Mouse (Mus musculus): ENCODE results near the gene Otud7b. TPM values are rescaled to one million over a fixed set of nuclear protein-coding genes. Genes with fewer than 3 reads are reported as not detected.

Otud7b gene
- polyA plus RNA-seq, 1 experiment from 2014 or later = 26.1 TPM

- Histone ChIP-seq H3K4me1 (peaks cover 18% of the 10 kb centered on the region), H3K9ac (peak overlapping the region; percentile 86), H3K4me2 (replicated peaks) (peak overlapping the region; percentile 85), H3K27ac (replicated peaks) (peak overlapping the region; percentile 94; the same call in 1 of the 2 replicates), H3K9me3 (replicated peaks) (no peaks in the 10 kb centered on the region), H3K4me3 (replicated peaks) (peak overlapping the region; percentile 73), H3K36me3 (no peaks in the 10 kb centered on the region), H3K27me3 (no peaks in the 10 kb centered on the region)
- WGBS = 4% methylated on average over 10 of the region's 10 CpGs
- no peak for ATAC-seq (ENCODE audit: insufficient number of reproducible peaks, low FRiP score, low TSS enrichment, low read depth)
Observed at GRCm38 (mm10) chr3:96105232-96105747, 963 bp downstream of the Otud7b start.

- no peak overlapping the region for H3K4me3 ChIP-seq (replicated peaks)
- no peaks in the 10 kb centered on the region for H3K27me3 ChIP-seq
- H3K36me3 ChIP-seq = no peaks in the 10 kb centered on the region
- peaks cover 18% of the 10 kb centered on the region for H3K4me1 ChIP-seq
- no peak overlapping the region for H3K9ac ChIP-seq
- H3K27ac ChIP-seq (replicated peaks) = no peak overlapping the region
- no peak overlapping the region for H3K4me2 ChIP-seq (replicated peaks)
- no peaks in the 10 kb centered on the region for H3K9me3 ChIP-seq (replicated peaks)
- WGBS = 82% methylated on average over 4 of the region's 4 CpGs
- no peak for ATAC-seq (ENCODE audit: insufficient number of reproducible peaks, low FRiP score, low TSS enrichment, low read depth)
Observed at GRCm38 (mm10) chr3:96106151-96106550, 1.8 kb downstream of the Otud7b start.

- Histone ChIP-seq H3K9me3 (replicated peaks) (no peaks in the 10 kb centered on the region), H3K4me1 (peaks cover 10% of the 10 kb centered on the region), H3K36me3 (no peaks in the 10 kb centered on the region), H3K9ac (no peak overlapping the region), H3K27me3 (no peaks in the 10 kb centered on the region), H3K4me2 (replicated peaks) (no peak overlapping the region), H3K4me3 (replicated peaks) (no peak overlapping the region), H3K27ac (replicated peaks) (no peak overlapping the region)
- WGBS = 67% methylated on average over 3 of the region's 3 CpGs
- ATAC-seq (ENCODE audit: insufficient number of reproducible peaks, low FRiP score, low TSS enrichment, low read depth) = no peak
Observed at GRCm38 (mm10) chr3:96108315-96108714, 4.0 kb downstream of the Otud7b start.

- Histone ChIP-seq H3K27ac (replicated peaks) (no peak overlapping the region), H3K4me2 (replicated peaks) (no peak overlapping the region), H3K4me3 (replicated peaks) (no peak overlapping the region), H3K4me1 (no peaks in the 10 kb centered on the region), H3K27me3 (no peaks in the 10 kb centered on the region), H3K9me3 (replicated peaks) (no peaks in the 10 kb centered on the region), H3K36me3 (no peaks in the 10 kb centered on the region), H3K9ac (no peak overlapping the region)
- ATAC-seq (ENCODE audit: insufficient number of reproducible peaks, low FRiP score, low TSS enrichment, low read depth) = no peak
- WGBS = 46% methylated on average over 3 of the region's 3 CpGs
Observed at GRCm38 (mm10) chr3:96113251-96113650, 8.9 kb downstream of the Otud7b start.

GRCm38 (mm10) chr3:96118142-96118541 is 13.8 kb downstream of the Otud7b start:
- Histone ChIP-seq H3K27ac (replicated peaks) (no peak overlapping the region), H3K4me1 (no peaks in the 10 kb centered on the region), H3K27me3 (no peaks in the 10 kb centered on the region), H3K9ac (no peak overlapping the region), H3K36me3 (no peaks in the 10 kb centered on the region), H3K4me3 (replicated peaks) (no peak overlapping the region), H3K4me2 (replicated peaks) (no peak overlapping the region), H3K9me3 (replicated peaks) (no peaks in the 10 kb centered on the region)
- WGBS = 56% methylated on average over 2 of the region's 2 CpGs
- ATAC-seq (ENCODE audit: insufficient number of reproducible peaks, low FRiP score, low TSS enrichment, low read depth) = no peak

GRCm38 (mm10) chr3:96118702-96119101 is 14.4 kb downstream of the Otud7b start:
- 86% methylated on average over 2 of the region's 2 CpGs for WGBS
- H3K4me3 ChIP-seq (replicated peaks) = no peak overlapping the region
- H3K9me3 ChIP-seq (replicated peaks) = no peaks in the 10 kb centered on the region
- H3K4me1 ChIP-seq = no peaks in the 10 kb centered on the region
- no peak for ATAC-seq (ENCODE audit: insufficient number of reproducible peaks, low FRiP score, low TSS enrichment, low read depth)
- H3K9ac ChIP-seq = no peak overlapping the region
- no peak overlapping the region for H3K4me2 ChIP-seq (replicated peaks)
- H3K36me3 ChIP-seq = no peaks in the 10 kb centered on the region
- H3K27ac ChIP-seq (replicated peaks) = no peak overlapping the region
- H3K27me3 ChIP-seq = no peaks in the 10 kb centered on the region

- ATAC-seq (ENCODE audit: insufficient number of reproducible peaks, low FRiP score, low TSS enrichment, low read depth) = no peak
- H3K27me3 ChIP-seq = no peaks in the 10 kb centered on the region
Observed at GRCm38 (mm10) chr3:96124235-96124634, 19.9 kb downstream of the Otud7b start.

GRCm38 (mm10) chr3:96128128-96128527 is 23.8 kb downstream of the Otud7b start:
- no peak for ATAC-seq (ENCODE audit: insufficient number of reproducible peaks, low FRiP score, low TSS enrichment, low read depth)
- no peak overlapping the region for H3K9ac ChIP-seq

More at GRCm38 (mm10) chr3:96124235-96124634, 19.9 kb downstream of the Otud7b start:
- no peaks in the 10 kb centered on the region for H3K9me3 ChIP-seq (replicated peaks)
- H3K36me3 ChIP-seq = no peaks in the 10 kb centered on the region
- H3K9ac ChIP-seq = no peak overlapping the region
- no peak overlapping the region for H3K4me3 ChIP-seq (replicated peaks)
- H3K27ac ChIP-seq (replicated peaks) = no peak overlapping the region
- H3K4me2 ChIP-seq (replicated peaks) = no peak overlapping the region
- no peaks in the 10 kb centered on the region for H3K4me1 ChIP-seq
- WGBS = 88% methylated on average over 5 of the region's 5 CpGs

GRCm38 (mm10) chr3:96132478-96132877 is 28.2 kb downstream of the Otud7b start:
- no peak overlapping the region for H3K4me3 ChIP-seq (replicated peaks)
- H3K4me1 ChIP-seq = peaks cover 4% of the 10 kb centered on the region; the same call in 1 of the 2 replicates
- H3K4me2 ChIP-seq (replicated peaks) = no peak overlapping the region
- H3K36me3 ChIP-seq = peaks cover 4% of the 10 kb centered on the region; the same call in 1 of the 2 replicates
- H3K27me3 ChIP-seq = no peaks in the 10 kb centered on the region
- H3K9ac ChIP-seq = no peak overlapping the region
- 63% methylated on average over 3 of the region's 3 CpGs for WGBS
- ATAC-seq (ENCODE audit: insufficient number of reproducible peaks, low FRiP score, low TSS enrichment, low read depth) = no peak
- H3K27ac ChIP-seq (replicated peaks) = 0 out of 2 replicates have a peak overlapping the region, but pooled peaks have one; percentile 28
- H3K9me3 ChIP-seq (replicated peaks) = no peaks in the 10 kb centered on the region

More at GRCm38 (mm10) chr3:96128128-96128527, 23.8 kb downstream of the Otud7b start:
- Histone ChIP-seq H3K27ac (replicated peaks) (no peak overlapping the region), H3K9me3 (replicated peaks) (no peaks in the 10 kb centered on the region), H3K4me1 (peaks cover 4% of the 10 kb centered on the region; the same call in 1 of the 2 replicates), H3K4me2 (replicated peaks) (no peak overlapping the region), H3K36me3 (no peaks in the 10 kb centered on the region), H3K4me3 (replicated peaks) (no peak overlapping the region), H3K27me3 (no peaks in the 10 kb centered on the region)

- no peaks in the 10 kb centered on the region for H3K27me3 ChIP-seq
- 25% methylated on average over 11 of the region's 11 CpGs for WGBS
- no peak for ATAC-seq (ENCODE audit: insufficient number of reproducible peaks, low FRiP score, low TSS enrichment, low read depth)
- H3K27ac ChIP-seq (replicated peaks) = 0 out of 2 replicates have a peak overlapping the region, but pooled peaks have one; percentile 18
- no peak overlapping the region for H3K4me2 ChIP-seq (replicated peaks)
- peaks cover 7% of the 10 kb centered on the region; the same call in 1 of the 2 replicates for H3K36me3 ChIP-seq
- no peak overlapping the region for H3K9ac ChIP-seq
- H3K4me1 ChIP-seq = peaks cover 4% of the 10 kb centered on the region; the same call in 1 of the 2 replicates
- H3K9me3 ChIP-seq (replicated peaks) = no peaks in the 10 kb centered on the region
- H3K4me3 ChIP-seq (replicated peaks) = no peak overlapping the region
Observed at GRCm38 (mm10) chr3:96133327-96133905, 29.1 kb downstream of the Otud7b start.

- Histone ChIP-seq H3K36me3 (peaks cover 13% of the 10 kb centered on the region; the same call in 1 of the 2 replicates), H3K9me3 (replicated peaks) (no peaks in the 10 kb centered on the region), H3K4me2 (replicated peaks) (no peak overlapping the region), H3K4me1 (peaks cover 4% of the 10 kb centered on the region; the same call in 1 of the 2 replicates), H3K27me3 (no peaks in the 10 kb centered on the region), H3K9ac (no peak overlapping the region), H3K4me3 (replicated peaks) (no peak overlapping the region), H3K27ac (replicated peaks) (no peak overlapping the region)
- WGBS = 56% methylated on average over 3 of the region's 3 CpGs
- no peak for ATAC-seq (ENCODE audit: insufficient number of reproducible peaks, low FRiP score, low TSS enrichment, low read depth)
Observed at GRCm38 (mm10) chr3:96135011-96135410, 30.7 kb downstream of the Otud7b start.

GRCm38 (mm10) chr3:96147950-96148349 is 43.6 kb downstream of the Otud7b start:
- no peaks in the 10 kb centered on the region for H3K27me3 ChIP-seq
- no peak overlapping the region for H3K4me2 ChIP-seq (replicated peaks)
- H3K9me3 ChIP-seq (replicated peaks) = no peaks in the 10 kb centered on the region
- H3K9ac ChIP-seq = no peak overlapping the region
- 17% methylated on average over 5 of the region's 5 CpGs for WGBS
- H3K27ac ChIP-seq (replicated peaks) = no peak overlapping the region
- no peaks in the 10 kb centered on the region for H3K4me1 ChIP-seq
- peaks cover 50% of the 10 kb centered on the region for H3K36me3 ChIP-seq
- ATAC-seq (ENCODE audit: insufficient number of reproducible peaks, low FRiP score, low TSS enrichment, low read depth) = no peak
- H3K4me3 ChIP-seq (replicated peaks) = no peak overlapping the region
